Mouse (Mus musculus) olfactory bulb, adult 2 months (tissue): ENCODE results near the gene Maz.

ENCODE experiments used
- CTCF ChIP-seq: fragments of 200-500 bp; IDR thresholded peaks from 2 replicates; pipeline ENCODE4 v1.5.1; 2012; ENCODE audit warnings: low read depth, mild to moderate bottlenecking, low read length, moderate library complexity; ENCODE audit not compliant: insufficient read depth
- POLR2A ChIP-seq: fragments of 200-500 bp; IDR thresholded peaks from 2 replicates; pipeline ENCODE4 v1.6.1; 2012; ENCODE audit warnings: mild to moderate bottlenecking, low read depth, low read length, moderate library complexity; ENCODE audit not compliant: insufficient read depth

DNA sequence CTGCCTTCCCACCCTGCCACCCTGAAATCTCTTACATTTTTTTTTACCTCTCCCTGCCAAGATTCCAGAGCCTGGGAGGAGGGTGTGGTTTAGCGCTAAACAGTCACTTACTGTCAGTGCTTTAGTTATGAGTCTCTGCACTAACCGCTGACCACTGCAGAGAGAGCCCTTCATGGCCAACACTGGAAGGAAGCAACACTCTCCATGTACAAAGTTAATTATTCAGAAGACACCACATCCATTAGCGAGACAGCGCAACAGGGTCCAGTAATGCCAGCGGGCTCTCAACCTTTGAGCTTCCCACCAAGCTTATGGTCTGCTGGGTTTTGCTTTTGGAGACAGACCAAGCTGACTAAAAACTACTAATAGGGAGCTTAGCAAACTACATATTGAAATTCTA, 49.4 kb upstream of the Maz start:
- TF ChIP-seq POLR2A, result no peak
- no peak for TF ChIP-seq CTCF
